Mouse (Mus musculus) frontal cortex, postnatal 36 days (tissue): ENCODE results near the gene Nxph2.
"Not testable (repeated sequence)": the region's sequence is repeated elsewhere in the genome, so short reads cannot be mapped to it uniquely, and the experiment has no call there.

Experiments used
- DNase-seq, 2 experiments: peaks; one replicate each; pipeline ENCODE4 v3.0.0; 2022; ENCODE audit warnings: low spot score in 2 of 2

Nxph2 gene

DNA sequence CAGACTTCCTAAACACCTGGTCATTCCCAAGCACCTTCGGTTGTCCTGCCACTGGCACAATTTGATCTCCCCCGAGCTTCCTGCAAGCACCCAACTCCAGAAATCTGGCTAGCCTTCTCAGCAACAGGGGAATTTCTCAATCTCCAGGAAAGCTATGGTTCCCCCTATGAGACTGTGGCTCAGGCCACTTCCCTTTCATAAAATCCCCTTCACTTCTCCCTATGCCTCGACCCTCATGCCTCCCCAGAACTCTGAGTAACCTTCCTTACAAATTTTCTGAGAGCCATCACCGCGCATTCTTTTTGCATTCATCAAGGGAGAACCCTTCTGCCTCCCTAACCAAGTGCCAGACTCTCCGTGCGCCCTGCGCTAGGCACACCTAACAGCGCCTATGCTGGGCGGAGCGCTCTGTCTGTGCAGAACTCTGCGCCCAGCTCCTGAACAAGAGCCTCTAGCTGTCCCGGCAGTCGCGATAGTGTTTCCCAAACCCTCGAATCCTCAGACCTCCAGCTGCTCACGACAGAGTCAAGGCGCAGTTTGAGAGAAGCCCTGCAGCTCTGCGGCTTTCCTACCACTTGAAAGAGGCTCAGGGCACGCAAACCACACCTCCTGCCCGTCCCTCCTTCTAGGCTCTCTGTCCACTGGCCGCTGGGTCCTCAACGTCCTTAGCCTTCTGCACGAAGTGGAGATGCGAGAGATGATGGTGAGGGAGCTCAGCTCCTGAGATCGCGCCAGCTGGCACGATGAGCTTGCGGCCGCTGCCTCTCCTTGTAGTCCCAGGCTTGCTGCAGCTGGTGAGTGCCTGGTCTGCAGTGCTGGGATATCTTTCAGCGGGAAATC is at the start of gene Nxph2:
Gene Nxph2 (plus strand): TSS at position 501 of the 840 bp plus-strand sequence.
- DNase-seq = peak; percentile 34 to 43

DNA sequence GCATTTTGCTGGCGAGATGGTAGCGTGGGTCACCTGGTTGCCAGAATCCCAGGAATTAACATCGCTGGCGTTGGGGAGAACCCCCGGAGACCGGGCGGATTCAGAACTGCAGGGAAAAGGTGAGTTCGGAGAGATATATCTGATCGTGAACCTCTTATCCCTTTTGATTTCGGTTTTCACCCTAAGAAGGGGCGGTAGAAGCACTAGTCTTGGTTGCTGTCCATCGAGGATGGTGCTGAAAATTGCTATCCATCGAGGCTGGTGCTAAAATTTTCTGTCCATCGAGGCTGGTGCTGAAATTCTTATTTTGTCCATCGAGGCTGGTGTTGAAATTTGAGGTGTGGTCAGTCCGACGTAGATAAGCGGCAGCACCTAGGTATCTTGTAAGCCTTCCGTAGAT is 30.1 kb upstream of the Nxph2 start:
- not testable (repeated sequence) for DNase-seq

- DNase-seq = no peak
Measured at GRCm38 (mm10) chr2:23314869-23315268, 6.2 kb upstream of the Nxph2 start.
